Mouse (Mus musculus) bone marrow macrophage, adult 2 months (primary cell): ENCODE results near the gene Olfr507.
"Not testable (repeated sequence)": the region's sequence is repeated elsewhere in the genome, so short reads cannot be mapped to it uniquely, and the experiment has no call there.

Experiments
- CTCF ChIP-seq: IDR thresholded peaks from 2 replicates; pipeline ENCODE4 v1.5.1; 2012; ENCODE audit warnings: low read depth, mild to moderate bottlenecking, low read length, moderate library complexity
- POLR2A ChIP-seq: IDR thresholded peaks from 2 replicates; pipeline ENCODE4 v1.6.1; 2012; ENCODE audit warnings: mild to moderate bottlenecking, low read depth, low read length, borderline replicate concordance

DNA sequence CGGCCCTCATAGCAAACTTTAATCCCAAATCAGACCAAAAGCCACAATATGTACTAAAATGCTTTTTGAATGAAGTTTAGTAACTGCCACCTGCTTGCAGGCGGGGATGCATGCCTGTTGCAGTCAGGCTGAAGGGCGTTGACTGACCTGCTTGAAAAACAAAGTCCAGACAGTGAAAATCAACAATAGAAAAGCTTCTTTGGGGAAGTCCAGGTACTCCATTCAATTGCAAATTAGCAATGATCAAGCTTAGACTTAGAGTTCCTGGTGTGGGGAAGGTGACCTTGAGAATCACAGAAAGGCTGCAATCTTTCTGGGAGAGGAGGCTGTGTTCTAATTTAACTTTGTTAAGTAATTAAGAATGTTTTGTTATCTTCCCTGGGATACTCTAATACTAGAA lies 19.7 kb upstream of the Olfr507 start:
- not testable (repeated sequence) for TF ChIP-seq CTCF, POLR2A
